Mouse (Mus musculus) midbrain, embryonic 11.5 days (tissue): ENCODE measurements around the gene Slc16a6. TPM values are rescaled to one million over a fixed set of nuclear protein-coding genes. Genes with fewer than 3 reads are reported as not detected.
A peak's percentile ranks its signal among the peaks of the same experiment; 100 is the strongest.

ENCODE experiments used
- ATAC-seq: fragments of 200-750 bp; cut with Nextera tagmentation; 2 replicates; pipeline ENCODE4 v1.8.0; 2017; ENCODE audit warnings: moderate TSS enrichment, moderate library complexity; ENCODE audit not compliant: low FRiP score
- DNase-seq: peaks from one replicate; pipeline ENCODE4 v3.0.0; 2015; ENCODE audit warnings: low spot score; ENCODE audit errors: missing footprints
- H3K27ac ChIP-seq: fragments of 300-500 bp; sonication (generic); 2 replicates; pipeline ENCODE4 v1.5.1; 2014; ENCODE audit warnings: low read depth, low read length
- H3K27me3 ChIP-seq: fragments of 300-500 bp; sonication (generic); 2 replicates; pipeline ENCODE4 v1.6.1; 2014; ENCODE audit warnings: mild to moderate bottlenecking, low read length, moderate library complexity, mixed read lengths; ENCODE audit not compliant: control insufficient read depth, insufficient read depth
- H3K36me3 ChIP-seq: fragments of 300-500 bp; sonication (generic); 2 replicates; pipeline ENCODE4 v1.6.1; 2014; ENCODE audit warnings: mild to moderate bottlenecking, low read length, moderate library complexity, mixed read lengths; ENCODE audit not compliant: control insufficient read depth, insufficient read depth
- H3K4me1 ChIP-seq: fragments of 300-500 bp; sonication (generic); 2 replicates; pipeline ENCODE4 v1.6.1; 2014; ENCODE audit warnings: low read length; ENCODE audit not compliant: control insufficient read depth, insufficient read depth
- H3K4me2 ChIP-seq: fragments of 300-500 bp; sonication (generic); 2 replicates; pipeline ENCODE4 v1.6.1; 2014; ENCODE audit warnings: mild to moderate bottlenecking, moderate library complexity
- H3K4me3 ChIP-seq: fragments of 300-500 bp; sonication (generic); 2 replicates; pipeline ENCODE4 v1.5.1; 2014; ENCODE audit warnings: low read depth, low read length
- H3K9ac ChIP-seq: fragments of 300-500 bp; sonication (generic); 2 replicates; pipeline ENCODE4 v1.6.1; 2014; ENCODE audit warnings: low read length
- H3K9me3 ChIP-seq: fragments of 300-500 bp; sonication (generic); 2 replicates; pipeline ENCODE4 v1.6.1; 2016; ENCODE audit warnings: low read length; ENCODE audit not compliant: control insufficient read depth
- WGBS: fragments of 180-500 bp; shearing (Covaris S2); extraction: QIAGEN DNeasy Blood & Tissue Kit; methylation state at CpG from one replicate; pipeline ENCODE4 v1.1.7; 2014; 5-methylcytosine and 5-hydroxymethylcytosine counted together
- polyA plus RNA-seq: library from polyadenylated mRNA; unstranded; fragments of >200 nt; fragmentation: Nextera tagmentation; extraction: Ambion mirVana; gene quantifications from 2 replicates; pipeline ENCODE4 v1.2.1, GENCODE M21; 2014

Gene Slc16a6
- polyA plus RNA-seq, 1 experiment from 2014 or later, result 3.6 TPM

DNA sequence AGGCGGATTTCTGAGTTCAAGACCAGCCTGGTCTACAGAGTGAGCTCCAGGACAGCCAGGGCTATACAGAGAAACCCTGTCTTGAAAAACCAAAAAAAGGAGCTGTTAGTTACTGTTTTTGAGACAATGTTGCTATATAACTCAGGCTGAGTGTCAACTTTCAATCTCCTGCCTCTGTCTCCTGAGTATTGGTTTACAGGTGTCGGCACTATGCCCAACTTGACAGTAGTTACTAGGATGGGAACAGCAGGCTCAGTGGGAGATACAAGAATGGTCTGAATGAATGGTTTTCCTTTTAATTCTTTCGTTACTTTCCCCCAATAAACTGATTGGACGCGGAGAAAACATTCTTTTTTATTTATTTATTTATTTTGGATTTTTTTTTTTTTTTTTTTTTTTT lies 46.0 kb downstream of the Slc16a6 start:
- Histone ChIP-seq H3K9me3 (no peaks in the 10 kb centered on the region), H3K27ac (no peak overlapping the region), H3K36me3 (peaks cover 6% of the 10 kb centered on the region; the same call in 1 of the 2 replicates), H3K27me3 (no peaks in the 10 kb centered on the region), H3K4me3 (no peak overlapping the region), H3K4me2 (no peak overlapping the region; the same call in 1 of the 2 replicates), H3K4me1 (peaks cover 7% of the 10 kb centered on the region), H3K9ac (no peak overlapping the region)
- DNase-seq, result peak; percentile 88
- ATAC-seq, result no peak
- 96% methylated on average over 5 of the region's 5 CpGs for WGBS

DNA sequence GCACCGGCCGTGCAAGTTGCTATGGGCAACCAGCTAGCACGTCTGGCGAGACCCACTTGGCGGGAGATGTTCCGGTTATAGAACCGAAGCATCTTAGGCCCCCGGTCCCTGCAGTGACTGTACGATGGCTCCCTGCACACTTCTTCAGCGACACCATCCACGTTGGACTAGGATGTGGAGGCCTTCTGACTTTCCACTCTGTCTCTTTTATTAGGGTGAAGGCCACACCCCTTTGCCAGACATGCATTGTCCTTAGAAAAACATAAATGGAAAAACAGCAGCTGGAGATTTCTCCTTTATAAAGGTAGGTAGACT lies 47.2 kb downstream of the Slc16a6 start:
- peak overlapping the region; percentile 60 for H3K4me2 ChIP-seq

DNA sequence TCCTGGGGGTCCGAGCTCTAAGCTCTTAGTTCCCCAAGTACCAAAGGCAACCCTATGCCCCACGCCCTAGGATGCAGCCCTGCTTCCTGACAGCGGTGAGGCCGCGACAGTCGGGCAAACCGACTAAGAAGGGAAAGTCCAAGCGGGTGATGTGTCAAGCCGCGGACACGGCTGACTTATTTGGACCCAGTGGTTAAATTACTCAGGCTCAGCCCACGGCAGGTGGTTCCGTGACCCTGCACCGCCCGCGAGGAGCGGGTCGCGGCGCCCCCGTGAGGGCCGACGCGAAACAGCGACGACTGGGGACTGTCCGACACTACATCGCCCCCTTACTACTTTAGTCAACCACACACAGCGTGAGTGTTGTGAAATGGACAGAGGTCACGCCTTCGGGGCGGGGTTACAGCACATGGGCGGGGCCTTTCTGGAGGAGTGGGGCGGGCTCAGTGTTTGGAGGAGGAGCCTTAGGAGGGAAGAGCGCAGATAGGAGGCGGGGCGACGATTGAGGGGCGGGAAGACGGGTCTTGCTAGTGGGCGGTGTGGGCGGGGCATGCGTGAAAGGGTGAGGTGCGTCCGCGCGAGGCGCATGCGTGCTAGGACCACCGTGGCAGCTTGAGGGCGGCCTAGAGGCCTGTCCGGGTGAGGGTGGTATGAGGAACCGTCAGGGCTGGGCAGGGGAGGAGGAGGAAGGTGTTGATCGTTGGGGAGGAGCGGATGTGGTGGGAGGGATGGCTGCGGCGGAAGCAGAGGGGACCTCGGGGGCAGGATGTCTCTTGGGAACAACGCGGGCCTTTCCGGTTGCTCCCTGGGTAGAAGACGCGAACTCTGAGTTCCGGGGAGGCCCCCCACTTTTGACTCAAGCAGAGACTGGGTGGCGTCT lies 47.8 kb downstream of the Slc16a6 start, which contains the start of gene Amz2:
TSS of gene Amz2 (plus strand) at position 555 of the 880 bp plus-strand sequence.
- H3K27ac ChIP-seq, result peak within 1 kb of the TSS; percentile 71
- ATAC-seq, result peak; percentile 97
- 1% methylated on average over 65 of the region's 65 CpGs for WGBS

More for the DNA sequence above, 47.2 kb downstream of the Slc16a6 start:
- Histone ChIP-seq H3K27ac (peak overlapping the region; percentile 71), H3K9me3 (no peaks in the 10 kb centered on the region), H3K4me1 (peaks cover 7% of the 10 kb centered on the region), H3K27me3 (no peaks in the 10 kb centered on the region), H3K9ac (peak overlapping the region; percentile 65), H3K4me3 (peak overlapping the region; percentile 48), H3K36me3 (peaks cover 6% of the 10 kb centered on the region; the same call in 1 of the 2 replicates)
- ATAC-seq (no peak), DNase-seq (no peak)
- WGBS, result 0% methylated on average over 11 of the region's 11 CpGs

DNA sequence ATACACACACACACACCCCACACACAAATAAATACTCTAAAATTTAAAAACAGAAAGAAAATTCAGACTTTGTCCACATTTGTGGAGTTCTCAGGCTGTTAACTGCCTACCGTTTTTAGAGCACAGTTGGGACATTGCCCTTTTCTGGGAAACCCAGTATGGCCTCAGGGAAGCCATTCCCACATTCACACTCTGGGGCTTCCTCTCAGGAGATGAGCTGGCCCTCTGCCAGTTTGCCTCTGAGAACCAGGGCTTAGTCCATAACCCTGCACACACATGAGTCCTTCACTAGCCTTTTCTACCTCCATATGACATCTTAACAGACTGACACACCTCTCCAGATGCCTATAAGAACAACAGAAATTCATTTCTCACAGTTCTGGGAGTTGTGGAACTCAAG lies 50.1 kb downstream of the Slc16a6 start:
- 88% methylated on average over 1 of the region's 1 CpGs for WGBS

More for the DNA sequence above, 47.8 kb downstream of the Slc16a6 start, which contains the start of gene Amz2:
- Histone ChIP-seq H3K9ac (peak within 1 kb of the TSS; percentile 65), H3K36me3 (peaks cover 6% of the 10 kb centered on the region; the same call in 1 of the 2 replicates), H3K4me2 (peak within 1 kb of the TSS; percentile 60), H3K4me1 (peaks cover 7% of the 10 kb centered on the region), H3K9me3 (no peaks in the 10 kb centered on the region), H3K4me3 (peak within 1 kb of the TSS; percentile 48), H3K27me3 (no peaks in the 10 kb centered on the region)
- DNase-seq, result peak; percentile 100

DNA sequence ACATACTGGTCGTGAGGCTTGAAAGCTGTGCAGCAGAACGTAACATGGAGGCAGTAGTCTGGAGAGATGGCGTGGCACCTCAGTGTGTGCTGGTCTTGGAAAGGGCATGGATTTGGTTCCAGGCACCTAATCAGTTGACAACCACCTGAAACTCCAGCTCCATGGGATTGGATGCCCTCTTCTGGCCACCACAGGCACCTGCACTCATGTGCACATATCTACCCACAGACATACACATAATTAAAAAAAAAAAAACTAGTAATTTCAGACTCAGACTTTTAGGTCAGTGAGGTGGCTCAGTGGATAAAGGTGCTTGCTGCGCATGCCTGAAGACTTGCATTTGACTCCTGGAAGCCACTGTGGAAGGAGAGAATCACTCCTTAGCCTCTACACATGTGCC lies 51.1 kb downstream of the Slc16a6 start:
- H3K9me3 ChIP-seq, result no peaks in the 10 kb centered on the region
- no peak for ATAC-seq
- no peaks in the 10 kb centered on the region for H3K27me3 ChIP-seq
- H3K27ac ChIP-seq, result no peak overlapping the region
- H3K4me2 ChIP-seq, result no peak overlapping the region
- 99% methylated on average over 4 of the region's 4 CpGs for WGBS
- H3K4me3 ChIP-seq, result no peak overlapping the region
- no peak overlapping the region for H3K9ac ChIP-seq
- peaks cover 7% of the 10 kb centered on the region for H3K4me1 ChIP-seq
- DNase-seq, result no peak
- H3K36me3 ChIP-seq, result no peaks in the 10 kb centered on the region

More for the DNA sequence above, 50.1 kb downstream of the Slc16a6 start:
- Histone ChIP-seq H3K27ac (no peak overlapping the region), H3K4me3 (no peak overlapping the region), H3K27me3 (no peaks in the 10 kb centered on the region), H3K4me1 (peaks cover 7% of the 10 kb centered on the region), H3K36me3 (no peaks in the 10 kb centered on the region), H3K4me2 (no peak overlapping the region), H3K9me3 (no peaks in the 10 kb centered on the region), H3K9ac (no peak overlapping the region)
- ATAC-seq (no peak), DNase-seq (no peak)

DNA sequence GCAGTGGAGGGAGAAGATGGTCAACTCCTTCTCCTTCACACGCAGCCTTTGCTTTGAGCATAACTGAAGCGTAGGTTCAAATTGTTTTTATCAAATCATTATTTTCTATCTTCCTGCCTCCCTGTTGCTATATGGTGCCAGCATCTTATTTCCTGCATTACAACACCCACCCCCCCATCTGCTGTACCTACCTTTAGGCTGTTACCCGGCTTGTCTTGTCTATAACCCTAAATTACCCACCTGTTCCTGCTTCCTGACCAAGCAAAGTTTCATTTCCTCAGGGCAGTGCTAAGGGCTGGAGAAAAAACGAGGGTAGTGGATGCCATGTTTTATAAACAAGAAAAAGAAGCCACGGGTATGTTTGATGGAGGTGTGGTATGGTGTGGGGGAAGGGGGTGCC lies 52.2 kb downstream of the Slc16a6 start:
- WGBS, result 87% methylated on average over 5 of the region's 5 CpGs
- Histone ChIP-seq H3K9ac (no peak overlapping the region), H3K4me3 (no peak overlapping the region), H3K27ac (no peak overlapping the region), H3K4me1 (peaks cover 3% of the 10 kb centered on the region; the same call in 1 of the 2 replicates), H3K27me3 (no peaks in the 10 kb centered on the region), H3K4me2 (no peak overlapping the region), H3K9me3 (no peaks in the 10 kb centered on the region), H3K36me3 (no peaks in the 10 kb centered on the region)
- ATAC-seq (no peak), DNase-seq (no peak)

DNA sequence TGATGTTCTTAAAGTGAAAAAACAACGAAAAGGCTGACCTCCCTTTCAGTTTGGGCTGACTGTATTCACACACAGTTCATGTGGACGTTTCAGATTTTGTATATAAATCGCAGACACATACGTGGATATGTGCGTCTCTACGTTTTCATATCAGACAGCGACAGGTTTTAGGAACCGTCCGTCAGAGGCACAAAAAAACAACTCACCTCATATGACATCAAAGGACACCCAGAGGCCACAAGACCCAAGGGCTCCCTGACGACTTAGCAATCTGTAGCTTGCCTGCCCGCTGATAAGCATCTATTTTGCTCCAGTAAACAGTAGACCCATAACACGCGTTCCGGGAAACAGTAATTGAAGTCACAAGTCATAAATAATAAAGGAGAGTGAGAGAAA lies 52.8 kb downstream of the Slc16a6 start:
- H3K9me3 ChIP-seq, result no peaks in the 10 kb centered on the region
- H3K27ac ChIP-seq, result no peak overlapping the region
- no peak overlapping the region for H3K4me3 ChIP-seq
- 91% methylated on average over 14 of the region's 14 CpGs for WGBS
- no peaks in the 10 kb centered on the region for H3K27me3 ChIP-seq
- DNase-seq (no peak), ATAC-seq (no peak)
- H3K4me2 ChIP-seq, result no peak overlapping the region
- no peak overlapping the region for H3K9ac ChIP-seq
- peaks cover 3% of the 10 kb centered on the region; the same call in 1 of the 2 replicates for H3K4me1 ChIP-seq
- no peaks in the 10 kb centered on the region for H3K36me3 ChIP-seq

DNA sequence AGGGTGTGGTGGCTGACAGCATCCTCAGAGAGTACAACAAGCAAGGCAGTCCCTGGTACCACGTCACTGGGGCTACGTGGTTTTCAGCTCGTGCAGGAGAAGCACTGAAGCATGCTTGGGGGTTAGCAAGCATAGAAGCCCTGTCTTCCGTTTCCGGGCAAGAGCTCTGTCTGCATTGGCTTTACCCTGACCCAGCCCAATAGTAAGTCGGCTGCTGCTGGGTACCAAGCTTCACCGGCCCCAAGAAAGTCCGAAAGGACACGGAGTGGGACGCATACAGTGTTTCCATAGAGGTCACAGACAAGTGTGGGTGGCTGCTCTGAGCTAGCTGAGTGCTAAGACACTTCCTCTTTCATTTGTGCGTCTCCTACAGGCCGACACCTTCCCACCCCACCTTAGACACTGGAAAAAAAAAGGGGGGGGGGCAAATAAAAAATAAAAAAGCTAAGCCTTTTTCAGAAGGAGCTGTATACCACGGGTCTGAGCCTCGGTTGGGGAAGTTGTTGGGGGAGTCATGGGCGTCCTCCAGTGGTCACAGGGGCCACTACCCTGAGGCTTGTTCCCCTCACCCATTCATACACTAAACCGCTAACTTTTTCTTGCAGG lies 53.3 kb downstream of the Slc16a6 start:
- Histone ChIP-seq H3K4me2 (no peak overlapping the region), H3K27ac (no peak overlapping the region), H3K4me1 (no peaks in the 10 kb centered on the region), H3K9me3 (no peaks in the 10 kb centered on the region), H3K4me3 (no peak overlapping the region), H3K36me3 (no peaks in the 10 kb centered on the region), H3K9ac (no peak overlapping the region), H3K27me3 (no peaks in the 10 kb centered on the region)
- no peak for ATAC-seq
- no peak for DNase-seq
- 44% methylated on average over 16 of the region's 16 CpGs for WGBS

DNA sequence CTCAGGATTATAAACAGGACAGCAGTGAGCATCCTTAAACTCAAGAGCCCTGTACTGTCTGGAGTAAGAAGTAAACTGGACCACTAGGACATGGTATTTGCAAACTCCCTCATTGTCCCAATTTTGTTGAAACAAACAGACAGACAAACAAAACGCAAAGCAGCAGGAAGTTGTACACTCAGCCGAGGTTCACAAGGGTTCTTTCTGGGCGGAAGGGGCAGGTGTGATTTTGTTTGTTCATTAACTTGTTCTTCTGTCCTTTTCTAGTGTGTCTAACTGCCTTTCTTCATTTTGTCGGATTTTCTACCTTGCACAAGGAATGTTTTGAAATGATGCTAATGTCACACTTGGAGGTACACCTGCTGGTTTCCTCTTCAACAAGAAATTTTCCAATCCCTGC lies 53.9 kb downstream of the Slc16a6 start:
- H3K4me2 ChIP-seq, result no peak overlapping the region
- WGBS, result 55% methylated on average over 4 of the region's 4 CpGs
- H3K36me3 ChIP-seq, result no peaks in the 10 kb centered on the region
- no peak overlapping the region for H3K9ac ChIP-seq
- DNase-seq, result no peak
- no peak for ATAC-seq
- no peak overlapping the region for H3K27ac ChIP-seq
- no peak overlapping the region for H3K4me3 ChIP-seq
- no peaks in the 10 kb centered on the region for H3K4me1 ChIP-seq
- H3K27me3 ChIP-seq, result no peaks in the 10 kb centered on the region
- H3K9me3 ChIP-seq, result no peaks in the 10 kb centered on the region
